Mouse (Mus musculus) G1E (cell line): ENCODE measurements around the gene Vmn1r200.

ENCODE experiments used
- CTCF ChIP-seq: IDR thresholded peaks from 2 replicates; pipeline ENCODE4 v1.5.1; 2012; ENCODE audit warnings: low read depth, low read length, inconsistent platforms, mixed read lengths
- GATA1 ChIP-seq: IDR thresholded peaks from 2 replicates; pipeline ENCODE4 v1.6.1; 2012; ENCODE audit warnings: borderline replicate concordance, low read length, inconsistent platforms, mixed read lengths
- TAL1 ChIP-seq: conservative IDR thresholded peaks from 2 replicates; pipeline ENCODE4 v1.6.1; 2012; ENCODE audit warnings: low read depth, low read length, inconsistent platforms, mixed read lengths

GRCm38 (mm10) chr13:22379518-22379917 lies 10.7 kb upstream of the Vmn1r200 start, which contains the start of gene Vmn1r199:
- no peak for TF ChIP-seq CTCF
- TF ChIP-seq GATA1 = no peak
- TF ChIP-seq TAL1 = no peak
